Mouse (Mus musculus): ENCODE results near the gene Tshb. TPM values are rescaled to one million over a fixed set of nuclear protein-coding genes. Genes with fewer than 3 reads are reported as not detected.

Tshb gene
- polyA plus RNA-seq, 1 experiment from 2014 or later: 0.08 TPM

GRCm38 (mm10) chr3:102735031-102735558, 47.4 kb downstream of the Tshb start:
- under 1% methylated on average over 33 of the region's 33 CpGs for WGBS
- peaks cover 27% of the 10 kb centered on the region for H3K4me1 ChIP-seq
- DNase-seq (ENCODE audit: low spot score): peak; percentile 67

GRCm38 (mm10) chr3:102734313-102735030, 48.0 kb downstream of the Tshb start, which contains the start of gene Tspan2:
Gene Tspan2, plus strand, starts transcription at chr3:102734529.
- under 1% methylated on average over 54 of the region's 54 CpGs for WGBS
- no peaks in the 10 kb centered on the region for H3K9me3 ChIP-seq (replicated peaks)
- DNase-seq (ENCODE audit: low spot score): peak; percentile 85
- peaks cover 27% of the 10 kb centered on the region for H3K4me1 ChIP-seq
- H3K36me3 ChIP-seq: no peaks in the 10 kb centered on the region
- peak within 1 kb of the TSS; percentile 88 for H3K4me3 ChIP-seq
- peak within 1 kb of the TSS; percentile 87 for H3K27ac ChIP-seq
- 0 out of 2 replicates have a peak, but pooled peaks cover 6% of the 10 kb centered on the region for H3K27me3 ChIP-seq (ENCODE audit: low read depth, poor library complexity, severe bottlenecking)

More at GRCm38 (mm10) chr3:102735031-102735558, 47.4 kb downstream of the Tshb start:
- H3K27me3 ChIP-seq (ENCODE audit: low read depth, poor library complexity, severe bottlenecking): 0 out of 2 replicates have a peak, but pooled peaks cover 6% of the 10 kb centered on the region
- peak overlapping the region; percentile 87 for H3K27ac ChIP-seq
- H3K36me3 ChIP-seq: no peaks in the 10 kb centered on the region
- no peaks in the 10 kb centered on the region for H3K9me3 ChIP-seq (replicated peaks)
- H3K4me3 ChIP-seq: peak overlapping the region; percentile 88

- 40% methylated on average over 6 of the region's 6 CpGs for WGBS
Observed at GRCm38 (mm10) chr3:102733936-102734312, 48.6 kb downstream of the Tshb start.

DNA sequence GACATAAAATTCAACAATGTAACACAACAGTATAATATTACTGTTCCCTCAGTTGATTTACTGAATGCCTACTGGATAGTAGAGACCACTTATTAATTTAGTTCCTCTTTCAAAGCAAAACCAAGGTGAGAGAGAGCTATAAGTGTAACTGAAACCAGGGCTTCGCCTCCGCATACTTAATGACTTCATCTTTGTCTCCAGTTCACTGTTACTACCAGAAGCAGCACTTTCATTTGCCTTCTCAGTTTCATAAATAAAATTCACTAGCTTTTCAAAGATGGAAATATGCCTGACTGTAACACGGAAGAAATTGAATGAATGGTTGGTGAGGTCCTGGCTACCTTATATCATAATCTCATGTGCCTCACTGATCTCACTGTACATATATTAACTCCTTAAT, 49.5 kb downstream of the Tshb start:
- Histone ChIP-seq H3K27ac (no peak overlapping the region), H3K36me3 (no peaks in the 10 kb centered on the region), H3K9me3 (replicated peaks) (no peaks in the 10 kb centered on the region), H3K4me3 (no peak overlapping the region), H3K4me1 (peaks cover 20% of the 10 kb centered on the region), H3K27me3 (ENCODE audit: low read depth, poor library complexity, severe bottlenecking) (0 out of 2 replicates have a peak, but pooled peaks cover 6% of the 10 kb centered on the region)
- WGBS: 94% methylated on average over 3 of the region's 3 CpGs
- DNase-seq (ENCODE audit: low spot score): no peak

More at GRCm38 (mm10) chr3:102733936-102734312, 48.6 kb downstream of the Tshb start:
- Histone ChIP-seq H3K27me3 (ENCODE audit: low read depth, poor library complexity, severe bottlenecking) (0 out of 2 replicates have a peak, but pooled peaks cover 6% of the 10 kb centered on the region), H3K4me1 (peaks cover 27% of the 10 kb centered on the region), H3K9me3 (replicated peaks) (no peaks in the 10 kb centered on the region), H3K4me3 (peak overlapping the region; percentile 88), H3K36me3 (no peaks in the 10 kb centered on the region), H3K27ac (peak overlapping the region; percentile 87)
- no peak for DNase-seq (ENCODE audit: low spot score)

DNA sequence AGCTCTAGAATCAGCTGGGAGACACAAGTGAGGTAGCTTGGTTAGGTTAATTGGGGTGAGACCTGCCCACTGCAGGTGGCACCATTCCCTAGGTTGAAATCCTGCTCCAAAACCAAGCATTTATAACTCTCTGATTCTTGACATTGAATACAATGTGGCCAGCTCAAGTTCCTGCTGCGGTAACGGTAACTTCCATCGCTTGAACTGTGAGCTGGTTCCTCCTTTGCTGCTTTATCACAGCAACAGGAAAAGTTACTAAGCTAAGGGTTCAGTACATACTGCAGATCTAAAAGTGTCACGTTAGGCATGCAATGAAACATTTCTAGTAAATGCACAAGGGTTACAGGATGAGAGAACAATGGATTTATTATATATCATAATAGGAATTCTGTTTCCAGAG, 49.9 kb downstream of the Tshb start:
- 0 out of 2 replicates have a peak, but pooled peaks cover 6% of the 10 kb centered on the region for H3K27me3 ChIP-seq (ENCODE audit: low read depth, poor library complexity, severe bottlenecking)
- H3K9me3 ChIP-seq (replicated peaks): no peaks in the 10 kb centered on the region
- H3K27ac ChIP-seq: no peak overlapping the region
- DNase-seq (ENCODE audit: low spot score): no peak
- no peaks in the 10 kb centered on the region for H3K36me3 ChIP-seq
- no peak overlapping the region for H3K4me3 ChIP-seq
- 93% methylated on average over 4 of the region's 4 CpGs for WGBS
- H3K4me1 ChIP-seq: peaks cover 20% of the 10 kb centered on the region

GRCm38 (mm10) chr3:102731112-102731511, 51.4 kb downstream of the Tshb start:
- H3K27ac ChIP-seq: no peak overlapping the region
- WGBS: 72% methylated on average over 3 of the region's 3 CpGs
- no peak overlapping the region for H3K4me3 ChIP-seq
- peaks cover 20% of the 10 kb centered on the region for H3K4me1 ChIP-seq
- no peaks in the 10 kb centered on the region for H3K9me3 ChIP-seq (replicated peaks)
- DNase-seq (ENCODE audit: low spot score): no peak
- no peaks in the 10 kb centered on the region for H3K36me3 ChIP-seq
- H3K27me3 ChIP-seq (ENCODE audit: low read depth, poor library complexity, severe bottlenecking): 0 out of 2 replicates have a peak, but pooled peaks cover 6% of the 10 kb centered on the region

DNA sequence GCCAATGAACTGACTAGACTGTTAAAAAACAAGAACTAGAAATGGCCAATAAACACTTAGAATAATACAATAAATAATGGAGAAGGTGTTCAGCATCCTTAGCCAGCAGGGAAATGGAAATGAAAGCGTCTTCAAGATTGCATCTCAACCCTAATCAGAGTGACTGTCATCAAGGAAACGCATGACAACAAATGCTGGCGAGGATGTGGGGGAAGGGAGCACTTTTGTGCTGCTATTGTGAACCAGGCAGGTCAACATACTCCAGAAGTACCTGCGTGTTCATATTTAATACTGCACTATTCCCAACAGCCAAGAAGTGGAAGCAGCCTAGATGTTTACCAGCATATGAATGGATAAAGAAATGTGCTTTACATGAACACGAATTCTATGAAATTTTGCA, 53.1 kb downstream of the Tshb start:
- DNase-seq (ENCODE audit: low spot score): no peak
- Histone ChIP-seq H3K27me3 (ENCODE audit: low read depth, poor library complexity, severe bottlenecking) (no peaks in the 10 kb centered on the region), H3K27ac (no peak overlapping the region), H3K4me1 (peaks cover 7% of the 10 kb centered on the region), H3K4me3 (no peak overlapping the region), H3K9me3 (replicated peaks) (no peaks in the 10 kb centered on the region), H3K36me3 (no peaks in the 10 kb centered on the region)
- 72% methylated on average over 5 of the region's 5 CpGs for WGBS

Other genes starting within 250 kb of the Tshb start
- 5.9 and 6.9 TPM in 2 replicates for gene Tspan2, start 48.2 kb downstream of the Tshb start, polyA plus RNA-seq (2016; fragmentation: Nextera tagmentation; extraction: Ambion mirVana)
- not detected in 2 replicates for gene Sycp1, start 153.4 kb upstream of the Tshb start, polyA plus RNA-seq (2016; fragmentation: Nextera tagmentation; extraction: Ambion mirVana)
- not detected in 2 replicates for gene Nr1h5, start 181.4 kb upstream of the Tshb start, polyA plus RNA-seq (2016; fragmentation: Nextera tagmentation; extraction: Ambion mirVana)
- gene Sike1, start 213.0 kb upstream of the Tshb start, polyA plus RNA-seq (2016; fragmentation: Nextera tagmentation; extraction: Ambion mirVana): 46.9 and 53.9 TPM in 2 replicates
- 380 and 462 TPM in 2 replicates for gene Csde1, start 237.7 kb upstream of the Tshb start, polyA plus RNA-seq (2016; fragmentation: Nextera tagmentation; extraction: Ambion mirVana)